Comparison of ENCODE assay signal across 9 mouse cellular contexts in genomic region chr12:104955003-104955800, GRCm38 (mm10). TPM values are rescaled to one million over a fixed set of nuclear protein-coding genes. Genes with fewer than 3 reads are reported as not detected.
A peak's percentile ranks its signal among the peaks of the same experiment; 100 is the strongest.
DNase-seq lines count a peak whose midpoint lies in the region; ATAC-seq and TF ChIP-seq lines count a peak whose summit lies in the region.
"Had no signal": no experiment of that assay in that cellular context is flagged by ENCODE, and none has a peak within 500 bp of the region (broad histone marks: within the 10 kb centered on the region; RNA-seq: fewer than 3 reads in every experiment).

No protein-coding gene starts in this region.

- no peak overlapping the region for H3K9ac ChIP-seq in neural tube, embryonic 14.5 days (replicated peaks; ENCODE audit: low read depth, low read length)
- H3K9ac ChIP-seq: embryonic facial prominence, embryonic 13.5 days had no signal

- peaks cover 5% of the 10 kb centered on the region; the same call in 1 of the 2 replicates for H3K4me1 ChIP-seq in neural tube, embryonic 14.5 days (ENCODE audit: control insufficient read depth, insufficient read depth, low read length)

- intact Hi-C loops in gastrocnemius, adult 2 months (cut with DNase I) = loop anchor here (10.0 kb wide), 1 partner anchor 150 kb away; no protein-coding TSS in a partner anchor
- intact Hi-C loops in gastrocnemius, postnatal 14 days (cut with DNase I; ENCODE audit: low total_unique reads) = no loop called here
- intact Hi-C loops in left cerebral cortex, adult 2 months (cut with DNase I) = no loop called here

- no peak overlapping the region for H3K27ac ChIP-seq in gastrocnemius, adult 2 months
- no peak overlapping the region for H3K27ac ChIP-seq in neural tube, embryonic 14.5 days (ENCODE audit: low read depth, low read length)
- H3K27ac ChIP-seq in left cerebral cortex, adult 2 months = no peak overlapping the region
- H3K27ac ChIP-seq: embryonic facial prominence, embryonic 13.5 days had no signal

- H3K4me3 ChIP-seq in gastrocnemius, adult 2 months = no peak overlapping the region
- no peak overlapping the region for H3K4me3 ChIP-seq in neural tube, embryonic 14.5 days (ENCODE audit: low read depth, low read length)
- H3K4me3 ChIP-seq in left cerebral cortex, adult 2 months = no peak overlapping the region
- H3K4me3 ChIP-seq: embryonic facial prominence, embryonic 13.5 days had no signal

- H3K4me2 ChIP-seq in neural tube, embryonic 14.5 days (ENCODE audit: low read depth, low read length) = no peak overlapping the region
- H3K4me2 ChIP-seq: embryonic facial prominence, embryonic 13.5 days had no signal

- H3K9me3 ChIP-seq in neural tube, embryonic 14.5 days (ENCODE audit: control insufficient read depth, low read length) = no peaks in the 10 kb centered on the region
- H3K9me3 ChIP-seq: embryonic facial prominence, embryonic 13.5 days had no signal

- 58% methylated on average over 17 of the region's 17 CpGs for WGBS in neural tube, embryonic 14.5 days

- H3K27me3 ChIP-seq in neural tube, embryonic 14.5 days (ENCODE audit: control insufficient read depth, insufficient read depth, low read length) = no peaks in the 10 kb centered on the region
- H3K27me3 ChIP-seq: embryonic facial prominence, embryonic 13.5 days had no signal

- ATAC-seq in neural tube, embryonic 14.5 days (ENCODE audit: low read depth) = 0 out of 2 replicates have a peak, but pooled peaks have one; percentile 24

- no peak for TF ChIP-seq CTCF in gastrocnemius, adult 2 months (IDR thresholded peaks at IDR 0.05)
- no peak for TF ChIP-seq CTCF in left cerebral cortex, adult 2 months (IDR thresholded peaks at IDR 0.05)

- H3K36me3 ChIP-seq in neural tube, embryonic 14.5 days (ENCODE audit: control insufficient read depth, insufficient read depth, low read length) = no peaks in the 10 kb centered on the region
- H3K36me3 ChIP-seq: embryonic facial prominence, embryonic 13.5 days had no signal

- peak; percentile 25 for DNase-seq in gastrocnemius, adult 2 months
- no peak for DNase-seq in gastrocnemius, postnatal 14 days
- no peak for DNase-seq in neural tube, embryonic 10.5 days (ENCODE audit: extremely low spot score, low spot score)
- DNase-seq in fat pad, adult 2 months (ENCODE audit: extremely low read depth, low read depth, low spot score) = peak; percentile 36
- DNase-seq in lung, postnatal 36 days = peak; percentile 48
- no peak for DNase-seq in left cerebral cortex, adult 2 months (ENCODE audit: extremely low spot score in 1 of 2, low spot score in 2 of 2)
- DNase-seq in adrenal gland, adult 2 months = no peak

RNA-seq across cellular contexts. Expression of gene Syne3, which starts 54.4 kb away (rescaled TPM):
- 1 to 10 TPM; 4.1 to 4.7 TPM for total RNA-seq in gastrocnemius, adult 2 months (2021)
- total RNA-seq in gastrocnemius, postnatal 14 days (2021) = 1 to 10 TPM; 5.7 TPM
- polyA plus RNA-seq in neural tube, embryonic 14.5 days (2014; fragmentation: Nextera tagmentation; extraction: Ambion mirVana) = 0.23 and 0.26 TPM in 2 replicates
- total RNA-seq in left cerebral cortex, adult 2 months (2021) = 1 to 10 TPM; 1.7 to 1.9 TPM
- 10 to 100 TPM in 1 of 2 experiments, 1 to 10 TPM in 1; 9.1 to 16.1 TPM for total RNA-seq in adrenal gland, adult 2 months (2021)
- 4.3 and 4.5 TPM in 2 replicates for polyA plus RNA-seq in adrenal gland, adult 2 months (2012; rRNA removed)

Comparison
In these comparisons a context has a peak if more than half of its experiments do, and no peak if none do; other contexts are left out.
1. DNase-seq: peak in gastrocnemius, adult 2 months (single experiment), fat pad, adult 2 months (single experiment) and lung, postnatal 36 days (single experiment); none in gastrocnemius, postnatal 14 days (single experiment), neural tube, embryonic 10.5 days (single experiment), left cerebral cortex, adult 2 months (0 of 2) and adrenal gland, adult 2 months (single experiment).